Comparison of ENCODE assay signal across 8 mouse cellular contexts in the genomic region with DNA sequence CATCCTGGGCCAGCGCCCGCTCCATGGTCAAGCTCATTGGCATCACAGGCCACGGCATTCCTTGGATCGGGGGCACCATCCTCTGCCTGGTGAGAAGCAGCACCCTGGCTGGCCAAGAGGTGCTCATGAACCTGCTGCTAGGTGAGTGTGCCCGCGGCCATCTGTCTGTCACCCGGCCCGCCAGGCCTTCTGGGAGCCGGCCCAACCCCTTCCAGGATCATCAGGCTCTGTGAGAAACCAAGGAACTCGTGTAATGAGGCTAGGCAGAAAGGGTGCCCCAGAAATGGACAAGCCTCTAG. TPM values are rescaled to one million over a fixed set of nuclear protein-coding genes. Genes with fewer than 3 reads are reported as not detected.
DNase-seq lines count a peak whose midpoint lies in the region; ATAC-seq lines count a peak whose summit lies in the region.

No protein-coding gene starts in this region.

- peak overlapping the region; percentile 77 for H3K9ac ChIP-seq in heart, embryonic 14.5 days (ENCODE audit: low read length)
- H3K9ac ChIP-seq in hindbrain, embryonic 12.5 days: peak overlapping the region; percentile 72
- peak overlapping the region; percentile 47 for H3K9ac ChIP-seq in midbrain, embryonic 14.5 days (replicated peaks; ENCODE audit: low read length)

- peaks cover 3% of the 10 kb centered on the region; the same call in 1 of the 2 replicates for H3K36me3 ChIP-seq in heart, embryonic 14.5 days (ENCODE audit: control insufficient read depth, insufficient read depth, low read length)
- peaks cover 7% of the 10 kb centered on the region; the same call in 1 of the 2 replicates for H3K36me3 ChIP-seq in hindbrain, embryonic 12.5 days
- peaks cover 4% of the 10 kb centered on the region; the same call in 1 of the 2 replicates for H3K36me3 ChIP-seq in midbrain, embryonic 14.5 days (ENCODE audit: control insufficient read depth, insufficient read depth, low read length)

- peaks cover 7 to 17% of the 10 kb centered on the region in 2 experiments for H3K4me1 ChIP-seq in heart, embryonic 14.5 days (ENCODE audit: control insufficient read depth in 2 of 2, insufficient read depth in 2 of 2, low read length in 2 of 2)
- H3K4me1 ChIP-seq in hindbrain, embryonic 12.5 days: peaks cover 19% of the 10 kb centered on the region
- peaks cover 11% of the 10 kb centered on the region for H3K4me1 ChIP-seq in midbrain, embryonic 14.5 days (ENCODE audit: control insufficient read depth, insufficient read depth, low read length)

- 0 out of 2 replicates have a peak, but pooled peaks cover 2% of the 10 kb centered on the region for H3K9me3 ChIP-seq in heart, embryonic 14.5 days (ENCODE audit: control insufficient read depth, low read length)
- no peaks in the 10 kb centered on the region; the same call in 1 of the 2 replicates for H3K9me3 ChIP-seq in hindbrain, embryonic 12.5 days (replicated peaks)
- H3K9me3 ChIP-seq in midbrain, embryonic 14.5 days (ENCODE audit: control insufficient read depth, low read length): no peaks in the 10 kb centered on the region

- H3K27me3 ChIP-seq in heart, embryonic 14.5 days (ENCODE audit: control insufficient read depth, insufficient read depth, low read length): no peaks in the 10 kb centered on the region
- H3K27me3 ChIP-seq in hindbrain, embryonic 12.5 days: no peaks in the 10 kb centered on the region
- no peaks in the 10 kb centered on the region for H3K27me3 ChIP-seq in midbrain, embryonic 14.5 days (ENCODE audit: control insufficient read depth, insufficient read depth, low read length)

- H3K27ac ChIP-seq in heart, embryonic 14.5 days (replicated peaks in 1 of 2; ENCODE audit: control insufficient read depth in 1 of 2, insufficient read depth in 1 of 2, low read depth in 2 of 2, low read length in 2 of 2): peak overlapping the region in 1 of 2 experiments; percentile 62; a peak in 2 of 4 replicates
- peak overlapping the region; percentile 80 for H3K27ac ChIP-seq in hindbrain, embryonic 12.5 days
- no peak overlapping the region for H3K27ac ChIP-seq in midbrain, embryonic 14.5 days (replicated peaks; ENCODE audit: low read depth, low read length)

- ATAC-seq in heart, embryonic 14.5 days (ENCODE audit: insufficient number of reproducible peaks, insufficient read depth, low FRiP score, low read depth): no peak
- no peak; the same call in 1 of the 2 replicates for ATAC-seq in hindbrain, embryonic 12.5 days (ENCODE audit: low FRiP score)
- ATAC-seq in midbrain, embryonic 14.5 days (ENCODE audit: low FRiP score, low TSS enrichment): 0 out of 2 replicates have a peak, but pooled peaks have one; percentile 37

- H3K4me2 ChIP-seq in heart, embryonic 14.5 days (ENCODE audit: low read length): peak overlapping the region; percentile 72
- H3K4me2 ChIP-seq in hindbrain, embryonic 12.5 days (replicated peaks): peak overlapping the region; percentile 70
- peak overlapping the region; percentile 59 for H3K4me2 ChIP-seq in midbrain, embryonic 14.5 days (ENCODE audit: low read length)

- no peak for DNase-seq in heart, adult 8-10 months (ENCODE audit: low spot score)
- peak; percentile 77 for DNase-seq in cerebellum, adult 9-10 months
- DNase-seq in midbrain, embryonic 14.5 days: no peak
- no peak for DNase-seq in urinary bladder, postnatal 14 days (ENCODE audit: low spot score)
- no peak for DNase-seq in urinary bladder, postnatal 36 days (ENCODE audit: low spot score in 2 of 2)
- no peak for DNase-seq in ovary, postnatal 14 days (ENCODE audit: low spot score)

- H3K4me3 ChIP-seq in heart, embryonic 14.5 days (ENCODE audit: control insufficient read depth in 1 of 2, insufficient read depth in 1 of 2, low read depth in 1 of 2, low read length in 2 of 2): peak overlapping the region; percentile 45 to 52
- H3K4me3 ChIP-seq in hindbrain, embryonic 12.5 days: peak overlapping the region; percentile 42
- peak overlapping the region; percentile 36 for H3K4me3 ChIP-seq in midbrain, embryonic 14.5 days (replicated peaks; ENCODE audit: low read depth, low read length)

- 74% methylated on average over 10 of the region's 10 CpGs for WGBS in heart, embryonic 14.5 days
- 78% methylated on average over 10 of the region's 10 CpGs for WGBS in hindbrain, embryonic 12.5 days
- WGBS in midbrain, embryonic 14.5 days: 85% methylated on average over 10 of the region's 10 CpGs

RNA-seq across cellular contexts. Expression of gene Plpp7, which starts 0.7 kb away (rescaled TPM):
- polyA plus RNA-seq in heart, embryonic 14.5 days (2014; fragmentation: Nextera tagmentation; extraction: Ambion mirVana): 13.3 and 13.6 TPM in 2 replicates
- total RNA-seq in heart, adult 8-10 months (2022): 10 to 100 TPM; 34.7 to 48.9 (median 42.6) TPM
- polyA plus RNA-seq in hindbrain, embryonic 12.5 days (2016; fragmentation: Nextera tagmentation; extraction: Ambion mirVana): 11.1 and 11.5 TPM in 2 replicates
- 21.6 and 24.4 TPM in 2 replicates for polyA plus RNA-seq in midbrain, embryonic 14.5 days (2014; fragmentation: Nextera tagmentation; extraction: Ambion mirVana)

RNA-seq across cellular contexts. Expression of gene Fam78a, which starts 11.4 kb away (rescaled TPM):
- 29.0 and 33.7 TPM in 2 replicates for polyA plus RNA-seq in heart, embryonic 14.5 days (2014; fragmentation: Nextera tagmentation; extraction: Ambion mirVana)
- 10 to 100 TPM; 12.7 to 26.1 (median 16.3) TPM for total RNA-seq in heart, adult 8-10 months (2022)
- 1.8 and 2.4 TPM in 2 replicates for polyA plus RNA-seq in hindbrain, embryonic 12.5 days (2016; fragmentation: Nextera tagmentation; extraction: Ambion mirVana)
- 0.50 and 0.59 TPM in 2 replicates for polyA plus RNA-seq in midbrain, embryonic 14.5 days (2014; fragmentation: Nextera tagmentation; extraction: Ambion mirVana)

RNA-seq across cellular contexts. Expression of gene Prrc2b, which starts 54.8 kb away (rescaled TPM):
- polyA plus RNA-seq in heart, embryonic 14.5 days (2014; fragmentation: Nextera tagmentation; extraction: Ambion mirVana): 35.8 and 41.8 TPM in 2 replicates
- 10 to 100 TPM; 83.5 to 94.1 (median 89.2) TPM for total RNA-seq in heart, adult 8-10 months (2022)
- 111 and 114 TPM in 2 replicates for polyA plus RNA-seq in hindbrain, embryonic 12.5 days (2016; fragmentation: Nextera tagmentation; extraction: Ambion mirVana)
- polyA plus RNA-seq in midbrain, embryonic 14.5 days (2014; fragmentation: Nextera tagmentation; extraction: Ambion mirVana): 121 and 141 TPM in 2 replicates
